Mouse (Mus musculus): ENCODE measurements around the gene Mrps21. TPM values are rescaled to one million over a fixed set of nuclear protein-coding genes. Genes with fewer than 3 reads are reported as not detected.

Gene Mrps21
- polyA plus RNA-seq, 1 experiment, result 17.3 TPM

- Histone ChIP-seq H3K36me3 (ENCODE audit: control insufficient read depth) (peaks cover 7% of the 10 kb centered on the region), H3K9me3 (ENCODE audit: control insufficient read depth, low read length) (peaks cover 9% of the 10 kb centered on the region), H3K4me1 (ENCODE audit: control insufficient read depth) (peaks cover 37% of the 10 kb centered on the region), H3K4me3 (replicated peaks) (no peak overlapping the region), H3K27me3 (ENCODE audit: control insufficient read depth) (peaks cover 37% of the 10 kb centered on the region)
- TF ChIP-seq TAL1 (IDR thresholded peaks at IDR 0.05; ENCODE audit: low read length) (no peak), GATA1 (IDR thresholded peaks at IDR 0.05; ENCODE audit: low read length) (no peak)
Measured at GRCm38 (mm10) chr3:95879063-95879462, 7.7 kb upstream of the Mrps21 start.

- Histone ChIP-seq H3K27me3 (ENCODE audit: control insufficient read depth) (no peaks in the 10 kb centered on the region), H3K9me3 (ENCODE audit: control insufficient read depth, low read length) (no peaks in the 10 kb centered on the region), H3K4me3 (replicated peaks) (peak overlapping the region; percentile 77), H3K4me1 (ENCODE audit: control insufficient read depth) (peaks cover 45% of the 10 kb centered on the region), H3K36me3 (ENCODE audit: control insufficient read depth) (peaks cover 41% of the 10 kb centered on the region)
- TF ChIP-seq TAL1 (IDR thresholded peaks at IDR 0.05; ENCODE audit: low read length) (no peak), GATA1 (IDR thresholded peaks at IDR 0.05; ENCODE audit: low read length) (no peak)
Measured at GRCm38 (mm10) chr3:95872048-95872447, 729 bp upstream of the Mrps21 start.

GRCm38 (mm10) chr3:95870976-95871375 is 343 bp downstream of the Mrps21 start:
- H3K4me1 ChIP-seq (ENCODE audit: control insufficient read depth), result peaks cover 43% of the 10 kb centered on the region
- TF ChIP-seq TAL1 (IDR thresholded peaks at IDR 0.05; ENCODE audit: low read length) (no peak), GATA1 (IDR thresholded peaks at IDR 0.05; ENCODE audit: low read length) (no peak)
- peak overlapping the region; percentile 77 for H3K4me3 ChIP-seq (replicated peaks)
- H3K36me3 ChIP-seq (ENCODE audit: control insufficient read depth), result peaks cover 51% of the 10 kb centered on the region
- H3K9me3 ChIP-seq (ENCODE audit: control insufficient read depth, low read length), result no peaks in the 10 kb centered on the region
- no peaks in the 10 kb centered on the region for H3K27me3 ChIP-seq (ENCODE audit: control insufficient read depth)

- Histone ChIP-seq H3K9me3 (ENCODE audit: control insufficient read depth, low read length) (no peaks in the 10 kb centered on the region), H3K4me1 (ENCODE audit: control insufficient read depth) (peaks cover 26% of the 10 kb centered on the region), H3K27me3 (ENCODE audit: control insufficient read depth) (no peaks in the 10 kb centered on the region), H3K4me3 (replicated peaks) (no peak overlapping the region), H3K36me3 (ENCODE audit: control insufficient read depth) (peaks cover 70% of the 10 kb centered on the region)
- TF ChIP-seq TAL1 (IDR thresholded peaks at IDR 0.05; ENCODE audit: low read length) (no peak), GATA1 (IDR thresholded peaks at IDR 0.05; ENCODE audit: low read length) (no peak)
Measured at GRCm38 (mm10) chr3:95867408-95867807, 3.9 kb downstream of the Mrps21 start.

GRCm38 (mm10) chr3:95866071-95866470 is 5.2 kb downstream of the Mrps21 start:
- Histone ChIP-seq H3K27me3 (ENCODE audit: control insufficient read depth) (no peaks in the 10 kb centered on the region), H3K4me1 (ENCODE audit: control insufficient read depth) (peaks cover 18% of the 10 kb centered on the region), H3K4me3 (replicated peaks) (no peak overlapping the region), H3K9me3 (ENCODE audit: control insufficient read depth, low read length) (no peaks in the 10 kb centered on the region), H3K36me3 (ENCODE audit: control insufficient read depth) (peaks cover 75% of the 10 kb centered on the region)
- TF ChIP-seq GATA1 (IDR thresholded peaks at IDR 0.05; ENCODE audit: low read length), result no peak
- TF ChIP-seq TAL1 (IDR thresholded peaks at IDR 0.05; ENCODE audit: low read length), result no peak

GRCm38 (mm10) chr3:95865571-95865970 is 5.7 kb downstream of the Mrps21 start:
- no peak for TF ChIP-seq GATA1 (IDR thresholded peaks at IDR 0.05; ENCODE audit: low read length)
- TF ChIP-seq TAL1 (IDR thresholded peaks at IDR 0.05; ENCODE audit: low read length), result no peak
- peaks cover 77% of the 10 kb centered on the region for H3K36me3 ChIP-seq (ENCODE audit: control insufficient read depth)

GRCm38 (mm10) chr3:95865050-95865449 is 6.3 kb downstream of the Mrps21 start:
- Histone ChIP-seq H3K36me3 (ENCODE audit: control insufficient read depth) (peaks cover 76% of the 10 kb centered on the region), H3K4me1 (ENCODE audit: control insufficient read depth) (peaks cover 13% of the 10 kb centered on the region), H3K9me3 (ENCODE audit: control insufficient read depth, low read length) (no peaks in the 10 kb centered on the region), H3K4me3 (replicated peaks) (no peak overlapping the region), H3K27me3 (ENCODE audit: control insufficient read depth) (no peaks in the 10 kb centered on the region)
- TF ChIP-seq GATA1 (IDR thresholded peaks at IDR 0.05; ENCODE audit: low read length), result no peak
- no peak for TF ChIP-seq TAL1 (IDR thresholded peaks at IDR 0.05; ENCODE audit: low read length)

More at GRCm38 (mm10) chr3:95865571-95865970, 5.7 kb downstream of the Mrps21 start:
- no peaks in the 10 kb centered on the region for H3K27me3 ChIP-seq (ENCODE audit: control insufficient read depth)
- H3K9me3 ChIP-seq (ENCODE audit: control insufficient read depth, low read length), result no peaks in the 10 kb centered on the region
- peaks cover 15% of the 10 kb centered on the region for H3K4me1 ChIP-seq (ENCODE audit: control insufficient read depth)
- no peak overlapping the region for H3K4me3 ChIP-seq (replicated peaks)

- Histone ChIP-seq H3K4me1 (ENCODE audit: control insufficient read depth) (peaks cover 6% of the 10 kb centered on the region), H3K9me3 (ENCODE audit: control insufficient read depth, low read length) (no peaks in the 10 kb centered on the region), H3K4me3 (replicated peaks) (no peak overlapping the region), H3K27me3 (ENCODE audit: control insufficient read depth) (no peaks in the 10 kb centered on the region), H3K36me3 (ENCODE audit: control insufficient read depth) (peaks cover 62% of the 10 kb centered on the region)
- TF ChIP-seq GATA1 (IDR thresholded peaks at IDR 0.05; ENCODE audit: low read length) (no peak), TAL1 (IDR thresholded peaks at IDR 0.05; ENCODE audit: low read length) (no peak)
Measured at GRCm38 (mm10) chr3:95863578-95863977, 7.7 kb downstream of the Mrps21 start.

- Histone ChIP-seq H3K36me3 (ENCODE audit: control insufficient read depth) (peaks cover 45% of the 10 kb centered on the region), H3K27me3 (ENCODE audit: control insufficient read depth) (no peaks in the 10 kb centered on the region), H3K4me1 (ENCODE audit: control insufficient read depth) (peaks cover 8% of the 10 kb centered on the region), H3K9me3 (ENCODE audit: control insufficient read depth, low read length) (no peaks in the 10 kb centered on the region), H3K4me3 (replicated peaks) (no peak overlapping the region)
- TF ChIP-seq TAL1 (IDR thresholded peaks at IDR 0.05; ENCODE audit: low read length), result no peak
- TF ChIP-seq GATA1 (IDR thresholded peaks at IDR 0.05; ENCODE audit: low read length), result no peak
Measured at GRCm38 (mm10) chr3:95861796-95862195, 9.5 kb downstream of the Mrps21 start.

GRCm38 (mm10) chr3:95861216-95861615 is 10.1 kb downstream of the Mrps21 start:
- no peak for TF ChIP-seq GATA1 (IDR thresholded peaks at IDR 0.05; ENCODE audit: low read length)
- no peak for TF ChIP-seq TAL1 (IDR thresholded peaks at IDR 0.05; ENCODE audit: low read length)
- H3K4me3 ChIP-seq (replicated peaks), result no peak overlapping the region
- no peaks in the 10 kb centered on the region for H3K27me3 ChIP-seq (ENCODE audit: control insufficient read depth)
- H3K4me1 ChIP-seq (ENCODE audit: control insufficient read depth), result peaks cover 13% of the 10 kb centered on the region
- H3K36me3 ChIP-seq (ENCODE audit: control insufficient read depth), result peaks cover 40% of the 10 kb centered on the region
- no peaks in the 10 kb centered on the region for H3K9me3 ChIP-seq (ENCODE audit: control insufficient read depth, low read length)

Data from erythroblast, embryonic 14.5 days (primary cell).